Mouse (Mus musculus) cerebellum, adult 2 months (tissue): Measurements from ENCODE around the gene Ranbp9.

ENCODE experiments used
- CTCF ChIP-seq: fragments of 200-500 bp; IDR thresholded peaks from 2 replicates; pipeline ENCODE4 v1.5.1; 2011; ENCODE audit warnings: low read depth, mild to moderate bottlenecking, control low read depth, low read length, moderate library complexity, borderline replicate concordance; ENCODE audit not compliant: insufficient read depth
- POLR2A ChIP-seq: fragments of 200-500 bp; IDR thresholded peaks from 2 replicates; pipeline ENCODE4 v1.6.1; 2011; ENCODE audit warnings: low read length, control low read depth, borderline replicate concordance; ENCODE audit not compliant: insufficient read depth

GRCm38 (mm10) chr13:43452177-43452576 lies 28.9 kb downstream of the Ranbp9 start:
- TF ChIP-seq CTCF, result no peak
- no peak for TF ChIP-seq POLR2A
